Mouse (Mus musculus) NIH3T3 (cell line): ENCODE measurements around the gene Ndufa12.

ENCODE experiments used
- DNase-seq: peaks from one replicate; pipeline ENCODE4 v3.0.0-alpha.2; 2012; ENCODE audit warnings: low read depth

Ndufa12 gene

GRCm38 (mm10) chr10:94230172-94230981, 31.9 kb downstream of the Ndufa12 start:
- no peak for DNase-seq

GRCm38 (mm10) chr10:94231025-94231424, 32.5 kb downstream of the Ndufa12 start:
- no peak for DNase-seq

- DNase-seq, result no peak
These were observed 36.7 kb downstream of the Ndufa12 start for GRCm38 (mm10) chr10:94235200-94235599.

GRCm38 (mm10) chr10:94241346-94241745, 42.8 kb downstream of the Ndufa12 start:
- DNase-seq, result no peak

GRCm38 (mm10) chr10:94247748-94248349, 49.3 kb downstream of the Ndufa12 start:
- DNase-seq, result no peak

- no peak for DNase-seq
These were observed 51.3 kb downstream of the Ndufa12 start for GRCm38 (mm10) chr10:94249575-94250456.

GRCm38 (mm10) chr10:94253260-94253807, 54.8 kb downstream of the Ndufa12 start:
- no peak for DNase-seq

- DNase-seq, result no peak
These were observed 56.2 kb downstream of the Ndufa12 start for GRCm38 (mm10) chr10:94254766-94255165.

GRCm38 (mm10) chr10:94255744-94256143, 57.2 kb downstream of the Ndufa12 start:
- no peak for DNase-seq

- no peak for DNase-seq
These were observed 58.0 kb downstream of the Ndufa12 start for GRCm38 (mm10) chr10:94256518-94256917.

- DNase-seq, result no peak
These were observed 62.0 kb downstream of the Ndufa12 start for GRCm38 (mm10) chr10:94260544-94260943.

GRCm38 (mm10) chr10:94262646-94263045, 64.1 kb downstream of the Ndufa12 start:
- DNase-seq, result no peak

- DNase-seq, result no peak
These were observed 64.7 kb downstream of the Ndufa12 start for GRCm38 (mm10) chr10:94263211-94263610.

- DNase-seq, result peak; percentile 13
These were observed 67.4 kb downstream of the Ndufa12 start for GRCm38 (mm10) chr10:94265656-94266542.
